Mouse (Mus musculus) urinary bladder, adult 18-20 months (tissue): ENCODE results near the gene Zfp414.

ENCODE experiments used
- DNase-seq, 2 experiments: peaks; one replicate each; pipeline ENCODE4 v3.0.0; 2022; ENCODE audit warnings: low spot score in 2 of 2, mixed read lengths in 2 of 2

Zfp414 gene

GRCm38 (mm10) chr17:33649781-33650475 is 21.0 kb downstream of the Zfp414 start:
- no peak for DNase-seq

GRCm38 (mm10) chr17:33666813-33667212 is 37.9 kb downstream of the Zfp414 start:
- DNase-seq = no peak

GRCm38 (mm10) chr17:33669681-33670080 is 40.8 kb downstream of the Zfp414 start:
- no peak for DNase-seq

DNA sequence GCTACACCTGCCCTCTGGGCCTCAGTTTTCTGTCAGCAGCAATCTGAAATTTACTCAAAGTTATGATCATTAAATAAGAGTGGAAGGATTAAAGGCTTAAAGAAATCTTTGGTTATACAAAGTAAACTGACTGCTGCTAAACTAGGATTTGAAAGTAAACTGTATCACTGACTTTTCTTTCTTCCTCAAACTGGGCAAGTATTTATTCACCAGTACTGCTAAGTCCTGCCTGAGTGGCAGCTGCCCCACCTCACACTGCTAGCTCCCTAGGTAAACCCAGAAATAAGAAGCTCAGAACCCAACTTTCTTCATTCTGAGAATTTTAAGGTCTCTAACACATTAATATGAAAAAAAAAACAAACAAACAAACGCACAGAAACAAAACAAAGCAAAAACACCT is 44.9 kb downstream of the Zfp414 start:
- no peak for DNase-seq

DNA sequence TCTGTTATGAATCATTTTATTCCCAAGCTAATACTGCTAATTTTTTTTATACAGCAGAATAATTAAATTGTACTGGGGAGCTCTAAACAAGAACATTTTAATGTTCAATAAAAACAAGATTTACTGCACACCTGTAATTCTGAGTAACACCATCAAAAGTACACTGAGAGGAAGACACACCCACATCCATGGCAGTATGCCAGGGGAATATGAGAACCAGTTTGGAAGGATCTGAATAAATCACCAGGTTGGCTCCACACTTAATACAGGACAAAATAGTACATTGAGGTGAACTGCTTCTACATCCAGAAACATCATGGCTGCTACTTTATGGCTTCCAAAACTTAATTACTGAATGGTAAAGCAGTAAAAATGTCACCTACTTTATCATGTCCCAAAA is 46.6 kb downstream of the Zfp414 start:
- peak; percentile 51 to 66 for DNase-seq

- DNase-seq = no peak
Observed at GRCm38 (mm10) chr17:33676086-33676485, 47.2 kb downstream of the Zfp414 start.

- no peak for DNase-seq
Observed at GRCm38 (mm10) chr17:33678771-33679170, 49.9 kb downstream of the Zfp414 start.
